Comparison of ENCODE assay signal across 22 mouse cellular contexts in the genomic region with DNA sequence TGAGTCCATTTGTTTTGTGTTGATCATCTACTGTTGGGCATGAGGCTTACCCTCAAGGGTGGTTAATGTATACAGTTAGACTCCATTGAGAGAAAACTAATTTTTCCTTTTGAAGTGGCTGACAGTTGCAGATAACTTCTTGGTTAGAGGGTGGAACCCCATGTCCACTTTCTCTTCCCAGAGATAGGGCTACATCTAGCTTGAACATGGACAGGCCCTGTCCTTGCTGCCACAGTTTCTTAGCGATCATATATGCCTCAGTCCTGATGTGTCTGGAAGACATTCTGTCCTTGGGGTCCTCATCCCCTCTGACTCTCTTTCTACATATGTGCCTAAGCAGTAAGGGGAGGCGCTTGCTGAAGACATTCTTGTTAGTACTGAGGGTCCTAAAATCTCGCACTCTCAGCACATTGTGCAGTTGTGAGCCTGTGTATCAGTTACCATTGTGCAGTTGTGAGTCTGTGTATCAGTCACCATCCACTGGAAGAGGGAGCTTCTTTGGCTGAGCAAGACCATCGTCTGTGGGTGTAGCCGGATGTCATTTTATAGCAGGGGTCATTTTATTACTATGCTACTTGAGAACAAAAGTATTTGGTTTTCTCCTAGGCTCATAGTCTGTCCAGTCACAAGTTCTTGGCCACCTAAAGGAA.
DNase-seq lines count a peak whose midpoint lies in the region; ATAC-seq and TF ChIP-seq lines count a peak whose summit lies in the region.
"Had no signal": no experiment of that assay in that cellular context is flagged by ENCODE, and none has a peak within 500 bp of the region (broad histone marks: within the 10 kb centered on the region; RNA-seq: fewer than 3 reads in every experiment).

No protein-coding gene starts in this region.

- H3K4me1 ChIP-seq in megakaryocyte, embryonic 14.5 days, result peaks cover 97% of the 10 kb centered on the region
- H3K4me1 ChIP-seq in liver, embryonic 15.5 days (replicated peaks), result peaks cover 78% of the 10 kb centered on the region
- H3K4me1 ChIP-seq in midbrain, embryonic 11.5 days (ENCODE audit: control insufficient read depth, insufficient read depth, low read length), result peaks cover 5% of the 10 kb centered on the region; the same call in 1 of the 2 replicates

- peak overlapping the region; percentile 49 for H3K4me2 ChIP-seq in liver, embryonic 15.5 days
- H3K4me2 ChIP-seq in midbrain, embryonic 11.5 days, result no peak overlapping the region
- H3K4me2 ChIP-seq: heart, embryonic 15.5 days; kidney, embryonic 15.5 days; limb, embryonic 13.5 days; lung, embryonic 14.5 days; midbrain, embryonic 13.5 days had no signal

- peaks cover 90% of the 10 kb centered on the region for H3K36me3 ChIP-seq in megakaryocyte, embryonic 14.5 days (replicated peaks; ENCODE audit: low read length)
- peaks cover 8% of the 10 kb centered on the region for H3K36me3 ChIP-seq in liver, embryonic 15.5 days (replicated peaks)
- H3K36me3 ChIP-seq in midbrain, embryonic 11.5 days (ENCODE audit: control insufficient read depth, insufficient read depth, low read length), result no peaks in the 10 kb centered on the region

- H3K4me3 ChIP-seq in megakaryocyte, embryonic 14.5 days (replicated peaks), result peak overlapping the region; percentile 42
- no peak overlapping the region for H3K4me3 ChIP-seq in liver, embryonic 15.5 days (replicated peaks)
- H3K4me3 ChIP-seq in gastrocnemius, adult 2 months, result no peak overlapping the region
- no peak overlapping the region for H3K4me3 ChIP-seq in midbrain, embryonic 11.5 days (ENCODE audit: low read depth, low read length)
- H3K4me3 ChIP-seq: forebrain, embryonic 10.5 days; heart, adult 2 months; heart, embryonic 15.5 days; kidney, embryonic 15.5 days; limb, embryonic 13.5 days; midbrain, embryonic 13.5 days had no signal

- no peak overlapping the region for H3K9ac ChIP-seq in liver, embryonic 15.5 days
- no peak overlapping the region for H3K9ac ChIP-seq in midbrain, embryonic 11.5 days (ENCODE audit: low read length)
- H3K9ac ChIP-seq: heart, embryonic 15.5 days; kidney, embryonic 15.5 days; limb, embryonic 13.5 days; lung, embryonic 14.5 days; midbrain, embryonic 13.5 days had no signal

- intact Hi-C loops in gastrocnemius, adult 2 months (cut with DNase I), result no loop called here

- no peak for DNase-seq in gastrocnemius, adult 2 months
- DNase-seq in urinary bladder, adult 2 months (ENCODE audit: low spot score), result no peak
- no peak for DNase-seq in midbrain, embryonic 11.5 days (ENCODE audit: low spot score, missing footprints)
- DNase-seq: adrenal gland, postnatal 10 days; cerebellum, adult 9-10 months; gastrocnemius, postnatal 25 days; heart, adult 2 months; kidney, adult 11 months; kidney, postnatal 4 days; lung, embryonic 14.5 days; lung, postnatal 4 days had no signal

- H3K9me3 ChIP-seq in megakaryocyte, embryonic 14.5 days, result no peaks in the 10 kb centered on the region
- no peaks in the 10 kb centered on the region for H3K9me3 ChIP-seq in liver, embryonic 15.5 days (replicated peaks)
- H3K9me3 ChIP-seq in midbrain, embryonic 11.5 days (ENCODE audit: control insufficient read depth, low read length), result no peaks in the 10 kb centered on the region
- H3K9me3 ChIP-seq: forebrain, embryonic 10.5 days; heart, embryonic 15.5 days; kidney, embryonic 15.5 days; limb, embryonic 13.5 days; midbrain, embryonic 13.5 days had no signal

- TF ChIP-seq CTCF in gastrocnemius, adult 2 months (IDR thresholded peaks at IDR 0.05), result no peak

- peak overlapping the region; percentile 80 for H3K27ac ChIP-seq in liver, embryonic 15.5 days (replicated peaks)
- H3K27ac ChIP-seq in gastrocnemius, adult 2 months, result no peak overlapping the region
- no peak overlapping the region for H3K27ac ChIP-seq in midbrain, embryonic 11.5 days (ENCODE audit: low read depth, low read length)
- H3K27ac ChIP-seq: forebrain, embryonic 10.5 days; heart, adult 2 months; heart, embryonic 15.5 days; kidney, embryonic 15.5 days; limb, embryonic 13.5 days; midbrain, embryonic 13.5 days had no signal

- WGBS in liver, embryonic 15.5 days (ENCODE audit: insufficient replicate concordance), result 49% methylated on average over 5 of the region's 5 CpGs
- WGBS in midbrain, embryonic 11.5 days, result 92% methylated on average over 5 of the region's 5 CpGs

- no peaks in the 10 kb centered on the region for H3K27me3 ChIP-seq in megakaryocyte, embryonic 14.5 days (replicated peaks)
- no peaks in the 10 kb centered on the region for H3K27me3 ChIP-seq in liver, embryonic 15.5 days
- H3K27me3 ChIP-seq in midbrain, embryonic 11.5 days (ENCODE audit: control insufficient read depth, insufficient read depth, low read length), result no peaks in the 10 kb centered on the region
- H3K27me3 ChIP-seq: heart, embryonic 15.5 days; kidney, embryonic 15.5 days; limb, embryonic 13.5 days; midbrain, embryonic 13.5 days; Patski had no signal

- no peak for ATAC-seq in megakaryocyte, adult 5-6 weeks (ENCODE audit: poor library complexity, severe bottlenecking)
- peak; percentile 81 for ATAC-seq in erythroid progenitor cell, adult 5-6 weeks (replicated peaks; ENCODE audit: low FRiP score, poor library complexity, severe bottlenecking)
- ATAC-seq in liver, embryonic 15.5 days (ENCODE audit: insufficient read depth), result peak; percentile 89
- ATAC-seq in midbrain, embryonic 11.5 days (ENCODE audit: low FRiP score), result no peak
- ATAC-seq: forebrain, embryonic 16.5 days; midbrain, embryonic 13.5 days; Patski had no signal

Comparison
In these comparisons a context has a peak if more than half of its experiments do, and no peak if none do; other contexts are left out.
1. ATAC-seq: peak in erythroid progenitor cell, adult 5-6 weeks (single experiment) and liver, embryonic 15.5 days (single experiment); none in megakaryocyte, adult 5-6 weeks (single experiment) and midbrain, embryonic 11.5 days (single experiment).